Mouse (Mus musculus): ENCODE results near the gene Eno2.
"Not testable (repeated sequence)": the region's sequence is repeated elsewhere in the genome, so short reads cannot be mapped to it uniquely, and the experiment has no call there.

Eno2 gene

GRCm38 (mm10) chr6:124805341-124806321, 36.2 kb upstream of the Eno2 start:
- DNase-seq (ENCODE audit: low spot score): peak; percentile 81

- no peak for DNase-seq (ENCODE audit: low spot score)
Observed at GRCm38 (mm10) chr6:124804341-124804740, 34.9 kb upstream of the Eno2 start.

- DNase-seq (ENCODE audit: low spot score): not testable (repeated sequence)
Observed at GRCm38 (mm10) chr6:124803691-124804090, 34.2 kb upstream of the Eno2 start.

DNA sequence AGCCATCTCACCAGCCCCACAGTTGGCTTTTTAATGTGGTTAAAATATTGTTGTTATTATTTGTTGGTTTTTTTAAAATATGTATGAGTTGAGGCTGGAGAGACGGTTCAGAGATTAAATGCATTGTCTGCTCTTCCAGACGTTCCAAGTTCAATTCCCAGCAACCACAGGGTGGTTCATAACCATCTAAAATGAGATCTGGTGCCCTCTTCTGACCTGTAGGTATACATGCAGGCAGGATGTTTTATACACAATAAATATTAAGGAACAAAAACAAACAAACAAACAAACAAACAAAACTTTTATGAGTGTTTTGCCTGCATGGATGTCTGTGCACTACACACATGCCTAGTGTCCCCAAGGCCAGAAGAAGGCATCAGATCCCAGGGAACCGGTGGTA, 33.6 kb upstream of the Eno2 start:
- DNase-seq (ENCODE audit: low spot score): no peak

- not testable (repeated sequence) for DNase-seq (ENCODE audit: low spot score)
Observed at GRCm38 (mm10) chr6:124802400-124802799, 32.9 kb upstream of the Eno2 start.

GRCm38 (mm10) chr6:124796200-124796599, 26.7 kb upstream of the Eno2 start:
- no peak for DNase-seq (ENCODE audit: low spot score)

- no peak for DNase-seq (ENCODE audit: low spot score)
Observed at GRCm38 (mm10) chr6:124795781-124796180, 26.3 kb upstream of the Eno2 start.

DNA sequence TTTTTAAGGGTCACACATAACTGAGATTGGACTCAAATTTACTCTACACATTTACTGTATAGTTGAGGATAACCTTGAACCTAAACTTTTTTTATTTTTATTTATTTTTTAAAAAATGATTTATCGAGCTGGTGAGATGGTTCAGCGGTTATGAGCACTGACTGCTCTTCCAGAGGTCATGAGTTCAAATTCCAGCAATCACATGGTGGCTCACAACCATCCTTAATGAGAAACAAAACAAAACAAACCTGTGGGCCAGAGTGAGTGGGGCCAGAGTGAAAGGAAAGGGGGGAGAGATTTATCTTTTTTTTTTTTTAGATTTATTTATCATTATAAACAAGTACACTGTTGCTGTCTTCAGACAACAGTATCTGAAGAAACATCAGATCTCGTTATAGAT, 22.4 kb upstream of the Eno2 start:
- no peak for DNase-seq (ENCODE audit: low spot score)

- no peak for DNase-seq (ENCODE audit: low spot score)
Observed at GRCm38 (mm10) chr6:124790121-124790520, 20.6 kb upstream of the Eno2 start.

GRCm38 (mm10) chr6:124789519-124789918, 20.0 kb upstream of the Eno2 start:
- DNase-seq (ENCODE audit: low spot score): no peak

- DNase-seq (ENCODE audit: low spot score): no peak
Observed at GRCm38 (mm10) chr6:124787722-124788121, 18.2 kb upstream of the Eno2 start.

- DNase-seq (ENCODE audit: low spot score): no peak
Observed at GRCm38 (mm10) chr6:124786756-124787420, 17.4 kb upstream of the Eno2 start.

DNA sequence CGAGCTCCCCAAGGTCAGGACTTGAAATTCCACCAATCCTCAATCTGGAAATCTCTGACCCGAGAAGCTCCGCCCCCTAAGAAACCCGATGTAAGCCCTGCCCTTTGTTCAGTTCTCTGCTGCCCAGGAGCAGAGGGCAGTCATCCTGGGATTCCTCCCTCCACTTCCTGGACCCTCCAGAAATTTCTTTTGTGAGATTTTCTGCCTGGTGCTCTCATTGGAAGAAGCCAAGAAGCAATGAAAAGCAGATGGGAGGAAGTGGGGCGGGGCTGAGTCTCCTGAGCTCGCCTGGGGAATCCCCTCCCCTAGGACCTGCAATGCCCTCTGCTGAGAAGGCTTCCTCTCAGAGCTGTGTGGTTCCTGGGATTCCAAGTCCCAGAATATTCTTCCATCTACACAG, 13.0 kb upstream of the Eno2 start:
- no peak for DNase-seq (ENCODE audit: low spot score)

DNA sequence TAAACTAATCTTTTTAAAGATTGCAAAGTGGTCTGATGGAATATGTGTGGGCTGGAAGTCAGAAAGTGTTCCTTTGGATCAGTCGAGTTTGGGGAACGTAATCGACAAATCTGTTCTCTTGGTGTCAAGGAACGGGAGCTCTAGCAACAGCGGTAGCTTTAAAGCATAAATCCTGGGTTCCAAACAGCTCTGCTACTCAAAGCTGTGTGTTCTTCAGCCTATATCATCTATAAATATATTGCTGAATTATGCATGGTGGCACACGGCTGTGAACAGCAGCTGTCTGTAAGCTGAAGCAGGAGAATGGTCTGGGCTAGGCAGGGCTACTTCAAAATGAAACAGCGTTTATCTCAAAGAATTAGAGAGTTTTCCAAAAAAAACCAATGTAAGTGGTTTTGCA, 11.4 kb upstream of the Eno2 start:
- DNase-seq (ENCODE audit: low spot score): no peak

DNA sequence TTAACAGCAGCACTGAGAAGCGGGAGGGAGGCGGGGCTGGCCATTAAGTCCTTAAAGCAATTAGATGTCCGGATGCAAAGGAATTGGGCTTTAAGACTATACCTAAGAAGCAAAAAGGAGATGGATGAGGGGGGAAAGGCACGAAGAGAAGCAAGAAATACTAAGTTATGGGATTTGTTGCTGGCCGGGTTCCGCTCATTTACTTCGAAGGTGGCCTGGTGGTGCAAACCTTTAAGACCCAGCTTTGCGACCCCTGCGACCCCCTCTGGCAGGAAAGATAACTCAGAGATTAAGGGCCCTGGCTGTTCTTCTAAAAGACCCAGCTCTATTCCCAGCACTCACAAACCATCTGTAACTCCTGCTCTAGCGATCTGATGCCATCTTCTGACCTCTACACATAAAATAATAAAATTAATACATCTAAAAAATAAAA, 10.5 kb upstream of the Eno2 start:
- DNase-seq (ENCODE audit: low spot score): no peak

GRCm38 (mm10) chr6:124779222-124779983, 9.9 kb upstream of the Eno2 start, which contains the start of gene Lrrc23:
Gene Lrrc23 (minus strand): TSS chr6:124779727.
- DNase-seq (ENCODE audit: low spot score): no peak

DNA sequence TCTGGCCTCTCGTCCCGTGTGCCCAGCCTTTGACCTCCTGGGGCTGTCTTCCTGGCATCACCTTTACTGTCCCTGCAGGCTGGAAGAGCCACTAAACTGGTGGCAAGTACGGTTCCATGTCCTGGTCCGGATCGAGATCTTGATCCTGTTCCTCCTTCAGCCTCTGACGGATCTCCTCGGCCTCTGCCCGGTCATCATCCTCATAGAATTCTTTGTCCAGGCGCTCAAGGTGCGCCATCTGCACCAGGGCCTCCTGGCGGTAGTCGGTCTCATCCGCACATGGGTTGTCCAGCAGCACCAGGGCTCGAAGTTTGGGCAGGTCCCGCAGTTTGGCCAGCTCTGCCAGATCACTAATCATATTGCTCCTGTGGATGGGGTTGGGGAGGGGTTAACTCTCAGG, 1.0 kb upstream of the Eno2 start:
- no peak for DNase-seq (ENCODE audit: low spot score)

- DNase-seq (ENCODE audit: low spot score): no peak
Observed at GRCm38 (mm10) chr6:124770013-124770412, 540 bp upstream of the Eno2 start.

DNA sequence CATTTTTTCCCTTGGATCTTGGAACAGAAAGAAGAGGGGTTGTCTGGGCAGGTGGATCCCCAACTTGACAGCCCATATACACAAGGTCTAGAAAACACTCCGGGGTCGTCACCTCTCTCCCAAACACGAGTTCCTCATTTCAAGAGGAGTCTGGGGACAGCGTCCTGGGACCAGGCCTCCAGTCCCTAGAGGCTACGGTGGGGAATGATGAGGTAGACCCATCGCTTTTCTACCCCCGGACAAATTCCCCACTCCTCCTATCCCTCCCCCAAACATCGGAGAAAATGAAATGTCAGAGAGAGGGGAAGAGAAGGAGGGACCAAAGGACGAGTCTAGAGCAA, 799 bp downstream of the Eno2 start:
- DNase-seq (ENCODE audit: low spot score): no peak

- DNase-seq (ENCODE audit: low spot score): no peak
Observed at GRCm38 (mm10) chr6:124767920-124768703, 1.4 kb downstream of the Eno2 start.

DNA sequence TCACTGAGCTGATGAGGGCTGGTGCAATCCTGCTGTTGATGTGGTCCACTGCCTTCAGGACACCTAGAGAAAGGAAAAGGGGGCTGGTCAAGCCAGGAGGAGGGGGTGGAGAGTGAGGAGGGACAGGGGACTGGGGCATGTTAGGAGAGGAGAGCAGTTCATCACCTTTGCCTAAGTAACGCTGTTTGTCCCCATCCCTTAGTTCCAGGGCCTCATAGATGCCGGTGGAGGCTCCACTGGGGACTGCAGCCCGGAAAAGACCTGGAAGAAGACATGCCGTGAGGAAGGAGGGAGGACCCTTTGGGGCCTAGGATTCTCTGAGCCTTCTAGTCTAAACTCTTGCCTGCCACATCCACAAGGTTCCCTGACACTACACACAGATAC, 1.9 kb downstream of the Eno2 start:
- DNase-seq (ENCODE audit: low spot score): no peak

- DNase-seq (ENCODE audit: low spot score): no peak
Observed at GRCm38 (mm10) chr6:124765951-124766350, 3.5 kb downstream of the Eno2 start.
